Mouse (Mus musculus) lung, embryonic 14.5 days (tissue): ENCODE measurements around the gene Ubqln1. TPM values are rescaled to one million over a fixed set of nuclear protein-coding genes. Genes with fewer than 3 reads are reported as not detected.

Experiments
- ATAC-seq: fragments of 200-750 bp; cut with Nextera tagmentation; 2 replicates; pipeline ENCODE4 v1.8.0; 2017; ENCODE audit warnings: mild to moderate bottlenecking, moderate TSS enrichment, moderate library complexity; ENCODE audit not compliant: insufficient read depth
- DNase-seq: peaks from one replicate; pipeline ENCODE4 v3.0.0-alpha.2; 2015
- H3K27ac ChIP-seq: fragments of 300-500 bp; sonication (generic); 2 replicates; pipeline ENCODE4 v1.5.1; 2014; ENCODE audit warnings: low read depth, mild to moderate bottlenecking, moderate library complexity
- H3K27me3 ChIP-seq: fragments of 300-500 bp; sonication (generic); 2 replicates; pipeline ENCODE4 v1.6.1; 2014; ENCODE audit warnings: low read length, control low read depth; ENCODE audit not compliant: insufficient read depth
- H3K36me3 ChIP-seq: fragments of 300-500 bp; sonication (generic); 2 replicates; pipeline ENCODE4 v1.6.1; 2014; ENCODE audit warnings: control low read depth; ENCODE audit not compliant: insufficient read depth
- H3K4me1 ChIP-seq: fragments of 300-500 bp; sonication (generic); 2 replicates; pipeline ENCODE4 v1.6.1; 2014; ENCODE audit warnings: antibody characterized with exemption, control low read depth; ENCODE audit not compliant: insufficient read depth
- H3K4me2 ChIP-seq: fragments of 300-500 bp; sonication (generic); 2 replicates; pipeline ENCODE4 v1.6.1; 2014; ENCODE audit warnings: mild to moderate bottlenecking
- H3K4me3 ChIP-seq: fragments of 300-500 bp; sonication (generic); 2 replicates; pipeline ENCODE4 v1.5.1; 2014; ENCODE audit warnings: low read depth, low read length
- H3K9ac ChIP-seq: fragments of 300-500 bp; sonication (generic); 2 replicates; pipeline ENCODE4 v1.6.1; 2014
- H3K9me3 ChIP-seq: fragments of 300-500 bp; sonication (generic); 2 replicates; pipeline ENCODE4 v1.6.1; 2016; ENCODE audit warnings: low read depth, low read length, control low read depth
- CTCF ChIP-seq: IDR thresholded peaks from 2 replicates; pipeline ENCODE4 v1.5.1; 2016; ENCODE audit warnings: antibody characterized with exemption, low read depth
- WGBS: fragments of 180-500 bp; shearing (Covaris S2); extraction: QIAGEN DNeasy Blood & Tissue Kit; methylation state at CpG from one replicate; pipeline ENCODE4 v1.1.7; 2014; 5-methylcytosine and 5-hydroxymethylcytosine counted together
- polyA plus RNA-seq: library from polyadenylated mRNA; unstranded; fragments of >200 nt; fragmentation: Nextera tagmentation; extraction: Ambion mirVana; gene quantifications from 2 replicates; pipeline ENCODE4 v1.2.1, GENCODE M21; 2014

Ubqln1 gene
- polyA plus RNA-seq, 1 experiment from 2014 or later, result 107 TPM

DNA sequence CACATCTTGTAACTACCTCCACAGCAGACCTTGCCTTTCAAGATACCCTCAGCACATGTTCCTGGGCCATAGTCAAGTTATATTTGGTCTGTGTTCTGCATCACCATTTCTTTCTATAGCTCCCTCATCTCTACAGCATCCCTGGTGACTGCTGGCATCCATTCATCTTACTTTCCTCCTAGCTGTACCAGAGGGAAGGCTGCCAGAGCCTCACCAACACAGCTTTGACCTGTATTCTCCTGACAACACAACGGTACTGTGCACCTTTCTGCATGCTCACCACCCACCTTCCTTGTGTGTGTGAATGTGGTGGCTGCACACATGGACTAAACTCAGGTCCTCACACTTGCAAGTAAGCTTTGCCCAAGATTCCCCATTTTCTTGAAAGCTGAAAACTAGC is 12.6 kb downstream of the Ubqln1 start:
- no peak overlapping the region for H3K4me3 ChIP-seq
- H3K4me1 ChIP-seq, result no peaks in the 10 kb centered on the region
- TF ChIP-seq CTCF, result no peak
- no peaks in the 10 kb centered on the region for H3K27me3 ChIP-seq
- no peak overlapping the region for H3K4me2 ChIP-seq
- peaks cover 3% of the 10 kb centered on the region; the same call in 1 of the 2 replicates for H3K36me3 ChIP-seq
- no peak overlapping the region for H3K27ac ChIP-seq
- no peak for DNase-seq
- no peak overlapping the region for H3K9ac ChIP-seq
- WGBS, result 88% methylated on average over 1 of the region's 1 CpGs
- H3K9me3 ChIP-seq, result no peaks in the 10 kb centered on the region
- no peak for ATAC-seq

DNA sequence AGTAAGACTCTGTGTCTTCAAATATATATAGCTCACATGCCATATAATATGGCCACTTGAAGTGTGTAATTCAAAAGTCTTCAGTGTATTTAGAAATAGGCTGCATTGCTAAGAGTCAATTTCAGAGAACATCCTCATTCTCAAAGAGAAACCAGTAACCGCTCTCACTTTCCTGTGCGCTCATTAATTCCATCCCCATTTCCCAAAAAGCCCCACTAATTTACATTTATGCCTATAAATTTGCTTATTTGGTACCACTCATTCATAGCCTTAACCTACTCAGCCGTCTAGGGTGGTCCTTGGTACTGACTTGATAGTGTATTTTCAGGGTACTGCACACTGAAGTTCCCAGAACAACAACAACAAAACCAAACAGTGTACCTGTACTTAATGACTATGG is 13.5 kb downstream of the Ubqln1 start:
- ATAC-seq, result no peak
- 92% methylated on average over 3 of the region's 3 CpGs for WGBS

DNA sequence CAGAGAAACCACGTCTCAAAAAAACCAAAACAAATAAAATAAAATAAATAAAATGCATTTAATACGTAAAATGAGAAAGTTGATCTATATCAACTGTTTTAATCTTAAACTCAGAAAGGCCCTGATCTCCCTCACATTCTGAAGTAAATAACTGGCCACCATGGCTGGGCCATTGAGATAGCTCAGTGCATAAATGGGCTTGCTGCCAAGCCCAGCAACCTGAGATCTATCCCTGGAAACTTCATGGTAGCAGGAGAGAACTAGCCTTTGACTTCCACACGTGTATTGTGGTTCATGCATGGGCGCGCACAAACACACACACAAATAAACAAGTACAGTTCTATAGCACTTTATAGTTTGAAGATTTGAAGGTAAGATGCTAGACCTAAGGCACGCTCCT is 14.1 kb downstream of the Ubqln1 start:
- no peak for ATAC-seq
- H3K4me2 ChIP-seq, result no peak overlapping the region
- H3K4me3 ChIP-seq, result no peak overlapping the region
- no peaks in the 10 kb centered on the region for H3K9me3 ChIP-seq
- H3K9ac ChIP-seq, result no peak overlapping the region
- 84% methylated on average over 6 of the region's 6 CpGs for WGBS
- DNase-seq, result no peak
- no peaks in the 10 kb centered on the region for H3K4me1 ChIP-seq
- TF ChIP-seq CTCF, result no peak
- no peak overlapping the region for H3K27ac ChIP-seq
- peaks cover 18% of the 10 kb centered on the region for H3K36me3 ChIP-seq
- no peaks in the 10 kb centered on the region for H3K27me3 ChIP-seq

More for the DNA sequence above, 13.5 kb downstream of the Ubqln1 start:
- TF ChIP-seq CTCF, result no peak
- Histone ChIP-seq H3K9me3 (no peaks in the 10 kb centered on the region), H3K27ac (no peak overlapping the region), H3K4me1 (no peaks in the 10 kb centered on the region), H3K9ac (no peak overlapping the region), H3K36me3 (peaks cover 13% of the 10 kb centered on the region; the same call in 1 of the 2 replicates), H3K4me2 (no peak overlapping the region), H3K27me3 (no peaks in the 10 kb centered on the region), H3K4me3 (no peak overlapping the region)
- DNase-seq, result no peak

DNA sequence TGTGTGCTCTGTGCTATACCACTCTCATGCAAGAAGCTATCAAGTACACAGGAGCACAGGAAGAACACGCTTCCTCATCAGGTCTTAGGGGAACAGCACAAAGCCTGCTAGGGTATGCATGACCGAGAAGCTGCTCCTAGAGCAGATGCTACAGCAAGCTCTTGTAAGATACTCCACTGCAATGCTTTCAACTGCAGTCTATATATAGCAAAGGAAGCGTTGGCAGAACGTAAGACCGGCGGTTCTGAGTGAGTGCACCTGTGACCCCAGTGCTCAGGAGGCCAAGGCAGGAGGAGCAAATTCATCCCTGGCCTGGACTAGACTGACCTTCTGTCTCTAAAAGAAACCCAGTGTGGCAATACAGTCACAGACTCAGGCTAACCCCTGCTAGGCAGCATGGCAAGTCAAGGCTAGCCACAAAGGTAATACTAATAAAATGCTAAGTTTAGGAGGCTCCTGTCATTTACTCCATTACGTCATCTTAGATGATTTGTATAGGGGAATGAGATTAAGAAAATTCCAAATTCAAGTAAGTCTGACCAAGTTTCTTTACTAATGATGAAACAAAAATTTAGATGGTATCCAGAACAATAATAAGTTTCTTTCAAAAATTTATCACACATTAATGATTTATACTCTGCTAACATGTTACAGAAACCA is 17.3 kb downstream of the Ubqln1 start:
- Histone ChIP-seq H3K36me3 (peaks cover 40% of the 10 kb centered on the region), H3K27ac (no peak overlapping the region), H3K9ac (no peak overlapping the region), H3K4me3 (no peak overlapping the region), H3K9me3 (no peaks in the 10 kb centered on the region), H3K27me3 (no peaks in the 10 kb centered on the region), H3K4me2 (no peak overlapping the region), H3K4me1 (no peaks in the 10 kb centered on the region)
- no peak for DNase-seq
- ATAC-seq, result no peak
- WGBS, result 85% methylated on average over 7 of the region's 7 CpGs
- no peak for TF ChIP-seq CTCF

DNA sequence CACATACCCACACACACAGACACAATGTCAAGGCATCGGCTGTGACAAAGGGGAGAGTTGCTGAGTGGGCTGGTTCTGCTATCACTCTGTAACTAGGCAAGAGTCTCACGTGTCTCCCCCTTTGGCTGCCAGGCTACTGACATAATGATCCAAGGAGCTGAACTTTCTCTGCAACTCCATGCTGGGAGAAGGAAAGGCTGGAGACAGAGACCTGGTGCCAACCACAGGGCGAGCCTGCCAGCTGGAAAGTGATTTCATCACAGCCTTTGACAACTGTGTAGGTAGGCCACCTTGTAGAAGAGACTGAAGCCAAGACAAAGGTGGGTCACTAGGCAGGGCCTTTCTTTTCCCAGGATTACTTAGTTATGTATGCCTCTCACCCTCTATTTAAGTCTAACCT is 18.2 kb downstream of the Ubqln1 start:
- H3K4me3 ChIP-seq, result no peak overlapping the region
- WGBS, result 77% methylated on average over 3 of the region's 3 CpGs
- H3K27me3 ChIP-seq, result no peaks in the 10 kb centered on the region
- ATAC-seq (no peak), DNase-seq (no peak)
- no peak overlapping the region for H3K4me2 ChIP-seq
- H3K27ac ChIP-seq, result no peak overlapping the region
- H3K9ac ChIP-seq, result no peak overlapping the region
- no peaks in the 10 kb centered on the region for H3K4me1 ChIP-seq
- no peak for TF ChIP-seq CTCF
- H3K36me3 ChIP-seq, result peaks cover 48% of the 10 kb centered on the region
- H3K9me3 ChIP-seq, result no peaks in the 10 kb centered on the region

DNA sequence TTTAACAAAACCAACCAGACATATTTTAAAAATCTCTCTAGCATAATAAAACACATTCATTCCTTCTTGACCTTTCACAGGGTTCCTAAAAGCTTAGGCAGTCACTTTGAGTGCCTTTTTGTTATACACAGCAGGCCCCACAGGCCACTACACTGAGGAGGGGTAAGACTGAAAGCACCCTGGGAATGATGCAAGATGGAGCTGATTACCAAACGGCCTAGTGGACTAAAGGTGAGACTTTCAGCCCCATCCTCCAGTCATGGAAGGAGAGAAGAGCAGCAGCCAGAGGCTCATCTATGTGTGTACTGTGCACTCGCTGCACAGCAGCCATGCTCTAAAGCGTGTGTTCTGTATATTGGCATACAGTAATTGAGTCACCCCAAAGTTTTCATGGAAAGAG is 20.5 kb downstream of the Ubqln1 start:
- Histone ChIP-seq H3K4me3 (no peak overlapping the region), H3K4me1 (no peaks in the 10 kb centered on the region), H3K4me2 (no peak overlapping the region), H3K36me3 (peaks cover 65% of the 10 kb centered on the region), H3K27ac (no peak overlapping the region), H3K27me3 (no peaks in the 10 kb centered on the region), H3K9me3 (no peaks in the 10 kb centered on the region), H3K9ac (no peak overlapping the region)
- ATAC-seq (no peak), DNase-seq (no peak)
- 88% methylated on average over 3 of the region's 3 CpGs for WGBS
- TF ChIP-seq CTCF, result no peak

DNA sequence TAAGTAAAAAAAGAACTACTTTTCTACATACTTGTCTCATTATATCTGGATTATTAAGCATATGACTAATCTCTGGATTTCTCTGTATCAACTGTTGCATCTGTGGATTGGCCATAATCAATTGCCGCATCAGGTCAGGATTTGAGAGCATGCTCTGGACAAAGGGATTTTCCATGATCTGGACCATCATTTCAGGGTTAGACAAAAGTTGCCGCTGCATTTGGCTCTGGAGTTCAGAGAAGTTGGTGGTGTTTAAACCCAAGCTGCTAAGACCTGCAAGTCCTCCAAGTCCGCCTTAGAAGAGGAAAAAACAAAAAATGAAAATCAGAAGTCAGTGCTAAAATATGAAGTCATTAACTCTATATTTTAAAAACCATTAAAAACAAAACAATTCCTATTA is 22.2 kb downstream of the Ubqln1 start:
- WGBS, result 96% methylated on average over 3 of the region's 3 CpGs
- Histone ChIP-seq H3K27ac (no peak overlapping the region), H3K36me3 (peaks cover 75% of the 10 kb centered on the region), H3K4me3 (no peak overlapping the region), H3K4me2 (no peak overlapping the region), H3K4me1 (no peaks in the 10 kb centered on the region), H3K9ac (no peak overlapping the region), H3K27me3 (no peaks in the 10 kb centered on the region), H3K9me3 (no peaks in the 10 kb centered on the region)
- ATAC-seq (no peak), DNase-seq (no peak)
- no peak for TF ChIP-seq CTCF
